Mouse (Mus musculus): Measurements from ENCODE around the gene Ralgapa2.

Gene Ralgapa2

DNA sequence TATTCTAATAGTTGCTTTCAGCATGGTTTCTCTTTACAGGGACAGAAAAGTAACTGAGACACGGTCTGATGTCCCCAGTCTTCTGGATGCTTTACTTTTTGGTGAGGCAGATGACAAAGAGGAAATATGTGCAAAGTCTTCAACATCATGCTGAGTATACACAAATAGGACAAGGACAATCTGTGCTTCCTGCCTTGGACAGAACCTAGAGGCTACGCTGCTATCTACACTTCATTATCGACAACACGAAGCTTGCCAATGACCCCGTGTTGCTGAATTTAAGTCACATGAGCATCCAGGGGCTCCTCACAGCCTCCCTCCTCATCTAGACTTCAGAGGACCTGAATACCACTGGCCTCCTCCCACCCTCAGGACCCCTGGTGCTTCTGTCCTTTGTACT lies 161.9 kb downstream of the Ralgapa2 start:
- no peak for DNase-seq

DNA sequence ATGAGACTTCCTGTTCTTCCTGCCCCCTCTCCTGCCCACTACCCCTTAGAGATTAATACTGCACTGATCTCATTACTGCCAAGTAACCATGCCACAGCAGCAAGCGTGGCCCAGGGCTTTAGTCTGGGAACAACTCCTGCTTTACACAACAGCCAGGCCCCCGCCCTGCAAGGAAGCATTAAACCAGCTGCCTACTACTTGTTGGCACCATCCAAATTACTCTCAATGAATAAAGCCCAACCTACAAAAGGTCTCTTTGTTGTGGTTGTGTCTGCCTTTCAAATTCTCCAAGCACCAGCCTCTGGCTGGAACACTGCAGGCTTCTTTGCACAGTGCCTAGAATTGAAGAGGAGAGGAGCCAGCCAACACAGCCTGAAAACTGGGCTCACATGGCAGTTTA lies 164.2 kb downstream of the Ralgapa2 start:
- no peak for DNase-seq

DNA sequence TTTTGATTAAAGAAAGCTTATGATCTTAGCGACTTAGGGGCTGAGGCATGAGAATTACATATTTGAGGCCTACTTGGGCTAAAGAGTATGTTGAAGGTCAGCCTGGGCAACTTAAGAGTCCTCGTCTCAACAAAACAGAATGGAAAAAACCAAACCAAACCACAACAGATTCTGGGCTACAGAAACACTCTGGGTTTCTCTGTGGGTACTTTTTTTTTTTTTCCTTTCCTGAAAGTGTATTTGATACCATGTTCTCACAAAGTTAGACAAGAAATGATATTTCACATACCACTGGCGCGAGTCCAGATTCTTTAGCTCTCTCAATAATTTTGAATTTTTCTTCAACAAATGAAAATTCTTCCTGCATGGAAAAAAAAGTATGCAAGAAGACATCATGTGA lies 172.1 kb downstream of the Ralgapa2 start:
- no peak for DNase-seq

DNA sequence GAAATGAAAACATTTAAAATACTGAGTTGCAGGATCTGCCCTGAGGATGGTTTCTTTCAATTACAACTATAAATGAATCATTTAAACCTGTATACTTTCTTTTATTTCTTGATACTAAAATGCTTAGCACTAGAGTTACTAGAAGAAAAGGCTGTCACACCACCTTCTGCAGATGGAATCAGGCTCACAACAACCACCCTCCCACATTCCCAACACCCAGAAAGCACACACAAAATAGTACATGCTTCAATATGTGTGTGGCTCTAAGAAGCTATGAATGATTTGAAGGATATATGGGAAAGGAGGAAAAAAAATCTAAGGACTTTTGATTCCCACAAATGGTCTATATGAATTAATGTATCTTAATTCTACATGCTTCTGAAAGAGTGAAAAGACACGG lies 174.6 kb downstream of the Ralgapa2 start:
- no peak for DNase-seq

DNA sequence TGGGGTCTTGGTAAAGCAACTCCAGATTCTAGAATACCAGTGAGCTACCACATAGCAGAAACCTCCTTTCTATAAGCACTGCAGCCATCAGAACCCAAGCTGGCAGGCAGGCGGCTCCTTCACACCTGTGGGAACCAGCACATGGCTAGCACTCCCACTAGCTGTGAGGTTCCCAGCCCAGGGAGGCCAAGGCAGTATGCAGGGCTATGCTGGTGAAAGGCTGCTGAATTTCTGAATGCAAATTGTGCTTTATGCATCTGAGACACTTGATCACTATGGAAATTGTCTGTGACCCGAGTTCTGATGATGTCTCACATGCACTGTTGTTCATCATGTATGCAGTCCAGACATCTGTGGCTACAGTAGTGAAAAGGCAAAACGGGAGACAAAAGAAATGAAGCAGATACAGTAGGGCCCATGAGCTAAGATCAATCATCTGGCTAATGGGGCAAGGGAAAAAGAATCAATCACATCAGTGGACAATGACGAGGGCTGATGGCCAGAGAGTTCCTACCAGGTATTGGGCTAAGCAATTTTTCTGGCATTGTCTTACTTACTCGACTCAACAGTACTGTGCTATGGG lies 180.2 kb downstream of the Ralgapa2 start:
- DNase-seq: no peak

DNA sequence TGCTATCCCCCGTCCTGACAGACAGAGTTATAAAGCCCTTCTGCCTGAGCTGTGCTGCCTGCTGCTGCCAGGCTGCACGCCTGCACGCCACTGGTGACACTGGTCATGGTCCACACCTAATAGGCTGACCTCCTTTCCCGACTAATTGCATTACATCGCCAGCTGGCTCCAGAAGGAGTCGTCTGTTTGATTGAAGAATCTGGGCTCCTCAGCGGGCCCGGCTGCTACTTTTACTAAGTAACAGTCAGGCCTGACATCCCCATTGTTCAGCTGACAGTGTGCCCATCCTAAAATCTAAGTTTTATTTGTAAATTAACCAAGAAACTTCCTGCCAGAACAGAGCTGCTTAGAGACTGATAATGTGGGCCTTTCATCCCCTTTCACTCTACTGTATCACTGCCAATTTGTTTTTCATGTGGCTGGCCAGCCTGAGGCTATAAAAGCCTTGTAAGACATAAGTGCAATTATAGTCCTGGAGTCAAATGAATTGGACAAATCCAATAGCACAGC lies 181.3 kb downstream of the Ralgapa2 start:
- DNase-seq: peak in 1 of 2 experiments; percentile 28

DNA sequence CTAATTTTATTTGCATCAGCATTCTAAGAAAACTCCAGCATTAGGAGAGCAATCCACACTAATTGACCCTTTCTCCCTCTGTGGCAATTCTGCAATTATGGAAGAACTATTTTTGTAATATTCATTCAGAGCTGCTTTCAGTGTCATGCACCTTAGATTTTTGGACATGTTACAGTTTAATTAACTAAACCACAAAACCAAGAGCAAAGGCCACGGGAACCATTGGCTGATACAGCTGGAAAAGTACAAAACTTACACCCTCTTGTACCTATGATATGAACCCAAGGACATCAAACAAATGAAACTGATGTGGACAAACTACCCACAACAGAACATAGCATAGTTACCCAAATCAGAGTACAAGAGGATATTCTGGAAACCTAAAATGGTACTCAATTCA lies 182.0 kb downstream of the Ralgapa2 start:
- DNase-seq: no peak

DNA sequence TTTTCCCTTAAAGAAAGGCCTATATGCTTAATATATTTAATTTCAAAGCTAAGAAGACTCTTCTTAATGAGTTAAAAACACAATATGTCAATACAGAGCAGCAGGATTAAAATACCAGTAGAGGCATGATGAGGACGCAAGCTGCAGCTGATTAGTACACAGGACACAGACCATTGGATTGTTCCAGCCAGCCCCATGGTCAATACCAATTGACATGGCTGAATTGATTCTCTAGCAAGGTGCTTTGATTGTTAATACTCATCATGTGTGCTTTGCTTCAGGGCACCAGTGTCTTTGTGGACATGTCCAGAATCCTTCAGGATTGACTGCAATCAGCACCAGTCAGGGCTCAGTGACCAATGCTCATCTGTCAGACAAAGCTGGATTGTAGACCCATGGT lies 185.5 kb downstream of the Ralgapa2 start:
- DNase-seq: no peak

DNA sequence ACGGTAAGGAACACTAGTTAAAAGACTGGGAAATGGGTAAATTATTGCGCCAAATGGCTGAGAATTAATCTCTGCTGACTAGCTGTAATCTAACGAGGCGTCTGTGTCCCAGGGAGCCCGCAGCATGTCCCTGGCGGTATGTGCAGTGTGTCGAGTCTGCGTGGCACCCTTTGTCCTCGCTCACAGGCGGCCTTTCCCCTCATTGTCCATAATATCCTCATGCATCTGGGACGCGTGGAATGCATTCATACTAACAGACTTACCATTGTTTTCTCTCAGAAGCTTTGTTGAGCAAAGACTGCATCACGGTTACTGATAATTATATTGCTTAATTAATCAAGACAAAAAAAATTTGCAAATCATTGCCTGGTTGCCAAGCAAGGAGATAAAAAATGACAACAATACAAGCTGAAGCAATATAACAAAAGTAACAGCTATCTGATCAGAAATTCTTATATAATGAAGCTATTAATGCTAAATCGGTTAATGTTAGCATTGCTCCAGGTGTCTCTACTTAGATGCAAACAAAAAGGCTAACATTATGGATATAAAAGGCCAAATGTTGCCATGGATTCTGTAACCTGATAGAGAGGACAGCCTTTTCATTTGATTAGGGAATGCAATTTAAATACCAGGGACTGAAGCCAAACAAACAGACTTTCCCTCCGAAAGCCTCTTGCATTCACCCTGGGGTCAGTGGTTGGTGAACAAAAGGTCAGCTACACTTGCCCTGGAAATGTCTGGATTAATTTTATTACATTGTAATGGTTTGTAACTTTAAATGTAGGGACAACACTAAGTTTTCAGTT lies 187.0 kb downstream of the Ralgapa2 start:
- no peak for DNase-seq

DNA sequence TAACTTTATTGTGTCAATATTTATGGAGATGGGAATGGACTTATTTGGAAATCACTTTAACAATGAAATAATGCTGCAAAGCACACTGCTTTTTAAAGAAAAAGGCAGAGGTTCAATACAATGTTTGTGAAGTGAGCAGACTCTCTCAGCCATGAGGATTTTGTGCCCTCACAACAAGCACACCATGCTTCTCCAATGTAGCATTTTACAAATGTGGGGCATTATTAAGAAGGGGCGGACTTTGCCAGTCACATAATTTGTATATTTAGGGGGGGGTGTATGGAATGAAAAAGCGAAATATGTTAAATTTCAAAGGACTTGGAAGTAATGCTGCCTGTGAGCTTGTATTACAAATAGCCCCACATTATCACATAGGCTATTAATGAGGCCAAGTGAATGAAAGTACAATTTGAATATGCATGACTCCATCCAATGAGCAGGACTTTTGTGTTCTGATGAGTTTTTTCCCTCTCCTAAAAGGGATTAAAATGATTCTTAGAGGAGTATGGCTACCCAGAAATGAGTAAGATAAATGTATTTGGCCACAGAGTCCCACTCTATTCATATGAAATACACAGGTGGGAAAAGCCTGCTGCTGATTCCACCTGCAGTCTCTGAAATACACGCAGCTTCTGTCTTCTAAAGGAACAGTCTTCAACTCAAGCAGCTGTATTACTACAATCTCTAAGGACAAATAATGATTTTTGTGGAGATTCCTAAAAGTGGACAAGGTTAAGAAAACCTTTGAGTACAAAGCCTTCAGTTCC lies 187.8 kb downstream of the Ralgapa2 start:
- no peak for DNase-seq

DNA sequence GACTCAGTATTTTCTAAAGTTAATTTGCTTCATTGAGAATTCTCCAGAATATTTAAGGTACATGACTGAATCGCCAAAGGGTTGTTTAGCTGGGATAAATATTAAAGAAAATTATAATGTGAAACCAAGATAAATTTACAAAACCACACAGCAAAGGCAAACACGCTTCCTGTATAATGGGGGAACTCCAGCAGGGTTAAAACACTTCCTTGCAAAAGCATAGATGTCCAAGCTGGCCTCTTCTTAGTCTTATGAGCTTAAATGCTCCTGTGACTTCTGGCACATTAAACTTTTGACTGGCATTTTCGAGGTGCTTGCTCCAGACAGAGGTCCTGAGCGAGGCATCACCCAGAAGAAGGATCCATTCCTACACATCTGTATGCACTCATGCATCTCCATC lies 188.6 kb downstream of the Ralgapa2 start:
- no peak for DNase-seq

DNA sequence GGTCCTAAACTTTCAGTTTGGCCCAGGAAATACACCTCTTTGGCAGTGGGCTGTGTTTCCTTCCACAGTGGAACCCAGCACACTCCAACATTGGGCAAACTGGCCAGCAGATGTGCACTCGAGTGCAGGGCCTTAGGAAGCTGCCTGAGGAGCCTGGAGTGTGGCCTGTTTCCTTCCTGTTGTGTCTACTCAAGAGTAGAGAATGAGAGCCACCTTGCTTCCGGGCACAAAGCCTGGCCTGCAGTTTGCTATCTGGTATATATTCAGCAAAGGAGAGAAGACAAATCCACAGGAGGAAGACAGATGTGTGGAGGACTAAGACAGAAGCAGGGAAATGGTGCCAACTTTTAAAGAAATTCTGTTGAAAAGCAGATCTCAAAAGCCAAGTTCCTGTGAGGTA lies 189.4 kb downstream of the Ralgapa2 start:
- no peak for DNase-seq

DNA sequence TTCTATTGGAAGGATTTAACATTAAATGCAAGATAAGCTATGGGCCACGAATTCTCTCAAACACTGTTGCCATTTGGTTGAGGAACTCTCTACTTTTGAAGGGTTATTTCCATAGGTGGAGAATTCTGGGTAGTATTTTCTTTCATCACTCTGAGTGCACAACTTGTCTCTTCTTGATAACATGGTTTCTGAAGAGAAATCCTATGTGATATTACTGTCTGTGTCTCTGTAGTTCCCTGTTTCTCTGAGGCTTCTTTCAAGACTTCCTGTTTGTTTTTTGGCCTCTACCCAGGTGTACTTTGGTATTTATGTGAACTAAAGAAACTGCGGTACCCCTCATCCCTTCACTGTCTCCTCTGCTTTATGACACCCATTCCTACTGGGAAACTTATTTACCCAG lies 190.1 kb downstream of the Ralgapa2 start:
- no peak for DNase-seq

DNA sequence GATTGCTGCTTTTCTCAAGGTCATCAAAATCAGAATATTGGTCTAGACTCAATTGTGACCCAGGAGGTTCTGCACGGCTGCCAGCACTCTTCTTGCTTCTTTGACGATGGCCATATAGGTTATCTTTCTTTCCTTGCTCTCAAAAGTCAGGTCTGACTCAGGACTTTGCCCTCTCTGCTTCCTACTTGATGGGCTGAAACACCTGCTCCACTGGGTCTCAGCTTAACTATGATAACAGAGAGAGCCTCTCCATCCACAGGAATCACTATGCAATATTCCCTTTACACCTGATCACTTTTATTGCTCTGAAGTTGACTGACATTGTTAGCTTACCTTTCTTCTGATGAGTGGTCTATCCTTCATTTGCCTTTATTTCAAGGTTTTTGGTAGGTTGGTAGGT lies 191.5 kb downstream of the Ralgapa2 start:
- DNase-seq: no peak

DNA sequence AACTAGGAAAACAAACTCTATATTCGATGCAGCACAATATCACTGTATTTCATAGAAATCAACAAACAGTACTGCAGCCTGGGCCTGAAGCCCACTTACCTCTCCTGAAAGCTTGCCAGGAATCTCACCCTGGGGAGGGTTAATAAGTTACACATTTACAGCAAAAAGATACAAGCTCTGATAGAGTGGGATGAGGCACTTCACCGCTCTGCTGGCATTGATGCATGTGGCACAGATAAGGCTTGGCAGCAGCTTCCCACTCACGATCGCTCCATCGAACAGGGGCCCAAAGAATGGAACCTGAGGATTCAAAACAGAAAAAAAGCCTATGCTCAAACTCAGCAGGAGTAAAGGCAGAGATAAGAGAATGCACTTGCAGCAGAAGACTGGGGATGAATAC lies 197.4 kb downstream of the Ralgapa2 start:
- DNase-seq: peak in 1 of 2 experiments; percentile 25

DNA sequence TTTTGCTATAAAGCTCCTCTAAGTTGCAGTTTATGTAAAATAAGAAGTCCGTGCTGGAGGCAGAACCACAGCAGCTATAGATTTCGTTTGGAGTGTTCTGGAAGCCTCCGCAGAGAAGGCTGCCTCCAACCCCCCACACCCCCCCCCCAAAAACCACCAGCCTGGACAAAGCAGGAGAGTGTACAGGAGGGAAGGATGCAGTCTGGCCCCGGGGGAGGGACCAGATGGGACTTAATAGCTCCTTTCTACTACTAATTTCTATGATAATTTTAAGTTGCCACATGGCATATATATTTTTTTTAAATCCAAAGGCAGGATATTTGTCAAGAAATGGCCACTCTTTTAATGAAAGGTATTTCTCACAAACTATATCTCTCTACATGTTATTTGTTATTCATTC lies 198.3 kb downstream of the Ralgapa2 start:
- no peak for DNase-seq

DNA sequence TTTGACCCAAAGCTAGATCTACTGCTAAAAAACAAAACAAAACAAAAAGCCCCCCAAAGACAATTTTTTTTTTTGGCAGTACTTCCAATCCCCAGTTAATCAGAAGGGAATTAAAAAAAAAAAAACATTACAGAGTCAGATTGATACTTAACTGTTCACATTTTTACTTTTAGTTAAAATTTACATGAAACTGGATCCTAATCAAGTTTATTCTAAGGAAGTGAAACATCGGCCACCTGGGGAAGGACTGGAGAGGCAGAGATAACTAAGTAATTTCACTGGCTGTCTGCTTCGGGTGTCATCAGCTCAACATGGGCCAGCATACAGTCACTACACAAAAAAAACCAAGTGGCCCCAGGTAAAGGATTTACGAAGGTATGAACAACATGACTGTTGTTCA lies 201.4 kb downstream of the Ralgapa2 start:
- DNase-seq: no peak

DNA sequence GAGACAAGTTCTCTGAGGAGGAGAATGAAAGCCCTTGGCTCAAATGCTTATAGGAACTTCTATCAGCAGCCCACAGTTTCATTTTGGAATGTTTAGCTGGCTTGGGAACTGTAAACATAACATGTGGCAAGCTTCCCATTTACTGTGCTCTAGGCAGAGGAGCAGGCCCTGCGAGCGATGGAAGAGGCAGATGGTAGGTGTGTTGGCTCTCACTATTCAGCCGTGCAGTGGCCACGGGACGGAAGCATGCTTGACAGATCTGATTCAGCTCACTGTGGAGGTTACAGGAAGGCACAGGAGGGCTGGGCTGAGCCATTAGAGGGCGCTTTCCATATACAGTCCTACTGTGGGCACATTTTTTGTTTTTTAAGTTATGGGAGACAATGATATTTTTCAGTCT lies 201.9 kb downstream of the Ralgapa2 start:
- peak; percentile 39 to 61 for DNase-seq

DNA sequence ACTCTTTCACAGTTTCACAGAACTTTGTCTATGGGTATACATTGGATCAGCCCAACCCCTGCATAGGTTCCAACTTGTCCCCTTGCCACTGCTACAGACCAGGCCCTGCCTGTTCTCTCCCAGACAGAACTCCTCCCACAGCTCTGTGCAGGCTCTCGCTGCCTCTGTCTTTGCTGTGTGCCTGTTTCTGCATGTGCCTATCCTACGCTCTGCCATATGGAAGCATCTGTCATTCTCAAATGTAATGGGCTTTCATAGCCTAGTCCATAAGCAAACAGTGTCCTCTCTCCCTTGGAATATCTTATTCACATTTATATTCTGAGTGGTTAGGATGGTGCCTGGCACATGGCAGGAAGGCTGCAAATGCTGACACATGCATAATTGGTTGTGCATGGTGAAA lies 202.7 kb downstream of the Ralgapa2 start:
- DNase-seq: no peak

DNA sequence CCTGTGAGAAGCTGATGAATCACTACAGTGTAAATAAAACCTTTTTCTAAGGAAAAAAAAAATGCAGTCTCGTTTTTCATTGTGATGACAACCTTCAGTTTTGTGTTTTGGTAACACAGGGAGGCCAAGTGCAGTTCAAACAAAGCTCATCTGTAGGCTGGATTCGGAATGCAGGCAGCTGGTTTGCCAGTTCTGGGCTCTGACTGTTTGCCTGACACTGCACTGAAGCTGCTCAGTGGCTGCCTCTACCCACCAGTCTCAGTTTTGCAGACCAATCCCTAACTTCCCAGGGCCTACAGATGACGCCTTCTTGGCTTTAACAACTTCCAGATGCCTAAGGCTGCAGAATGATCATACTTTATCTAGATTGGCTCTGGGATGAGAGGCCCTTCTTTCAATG lies 205.1 kb downstream of the Ralgapa2 start:
- DNase-seq: no peak

DNA sequence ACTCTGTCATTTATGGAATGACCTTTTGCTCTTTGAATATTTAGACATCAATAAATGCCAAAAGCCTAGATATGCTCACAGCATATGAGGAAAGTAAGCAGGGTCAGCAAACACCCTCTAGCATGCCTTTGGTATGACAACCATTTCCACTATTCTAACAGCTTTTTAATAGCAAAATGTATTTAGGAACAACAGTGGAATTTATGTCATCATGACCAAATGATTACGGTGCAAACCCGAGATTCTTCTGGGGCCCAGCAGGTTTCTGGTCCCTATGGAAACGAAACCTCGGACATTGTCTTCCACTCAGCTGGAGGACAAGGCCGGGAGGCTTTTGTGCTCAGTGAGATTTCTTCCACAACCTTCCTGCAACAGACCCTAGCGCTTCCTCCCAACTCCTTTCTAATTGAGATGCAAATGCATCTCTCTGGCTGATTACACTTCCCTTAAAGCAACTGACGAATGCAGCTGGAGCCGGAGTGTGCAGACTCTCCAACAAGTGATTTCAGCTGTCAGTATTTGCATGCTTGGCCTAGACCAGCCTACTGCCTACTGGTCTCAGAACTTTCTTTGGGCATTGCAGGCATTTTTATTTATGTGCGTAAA lies 209.9 kb downstream of the Ralgapa2 start:
- no peak for DNase-seq

DNA sequence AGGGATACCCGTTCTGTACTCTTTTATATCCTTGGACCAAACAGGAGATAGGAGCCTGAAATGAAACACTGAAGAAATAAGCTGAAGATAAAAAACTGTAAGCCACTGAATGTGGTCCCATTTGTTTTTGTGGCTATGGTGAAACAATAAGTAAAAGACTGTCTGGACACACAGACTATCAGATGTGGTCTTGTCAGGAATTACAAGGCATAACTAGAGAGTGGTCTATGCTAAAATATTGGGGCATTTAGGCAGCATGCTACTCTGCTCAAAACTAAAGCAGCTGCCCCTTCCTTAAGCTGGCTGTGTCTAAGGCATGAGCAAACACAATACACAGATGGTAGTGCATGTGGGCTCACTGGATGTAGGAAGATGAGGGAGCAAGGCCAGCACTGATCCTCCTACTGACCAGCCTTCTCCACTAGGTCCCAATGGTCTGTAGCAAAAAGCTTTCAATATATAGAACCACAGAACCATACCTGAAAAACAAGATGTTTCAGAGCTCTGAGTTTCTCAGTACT lies 211.6 kb downstream of the Ralgapa2 start:
- no peak for DNase-seq

DNA sequence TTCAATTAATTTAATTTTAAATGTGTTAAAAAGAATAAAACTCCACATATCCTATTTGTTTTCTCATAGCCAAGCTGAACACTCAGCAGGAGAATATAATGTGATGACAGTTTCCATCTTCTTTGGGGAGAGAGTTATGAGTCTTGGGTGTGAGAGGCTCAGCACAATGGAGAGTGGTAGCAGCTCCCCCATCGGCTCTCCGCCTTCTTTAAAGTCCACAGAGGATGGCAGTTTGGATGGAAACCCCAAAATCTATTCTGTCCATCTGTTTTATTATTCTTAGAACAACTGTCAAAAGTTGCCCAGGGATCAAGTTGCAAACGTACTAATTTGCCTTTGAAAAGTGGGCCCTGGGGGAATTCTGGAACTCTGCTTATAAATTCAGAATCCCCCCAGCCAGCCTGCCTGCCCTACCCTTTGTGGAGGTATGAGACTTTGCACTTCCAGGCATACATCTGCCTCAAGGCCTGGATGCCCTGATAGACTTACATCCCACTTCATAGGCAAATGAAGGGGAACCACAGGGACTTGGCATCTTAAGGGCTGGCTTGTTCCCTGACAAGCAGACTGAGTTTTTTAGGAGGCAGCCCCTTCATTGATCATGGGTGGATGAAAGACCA lies 212.2 kb downstream of the Ralgapa2 start:
- no peak for DNase-seq

Measured in kidney, postnatal 25 days (tissue).